ENCODE assay signal across 21 mouse cellular contexts in genomic region chr3:97242629-97243167, GRCm38 (mm10). TPM values are rescaled to one million over a fixed set of nuclear protein-coding genes. Genes with fewer than 3 reads are reported as not detected.
A peak's percentile ranks its signal among the peaks of the same experiment; 100 is the strongest.
DNase-seq lines count a peak whose midpoint lies in the region; ATAC-seq lines count a peak whose summit lies in the region.
"Had no signal": no experiment of that assay in that cellular context is flagged by ENCODE, and none has a peak within 500 bp of the region (broad histone marks: within the 10 kb centered on the region; RNA-seq: fewer than 3 reads in every experiment).

No protein-coding gene starts in this region.

- ATAC-seq in hindbrain, embryonic 12.5 days (ENCODE audit: low FRiP score), result no peak
- ATAC-seq in neural tube, embryonic 15.5 days (ENCODE audit: low FRiP score), result no peak
- ATAC-seq in intestine, embryonic 14.5 days (replicated peaks; ENCODE audit: low FRiP score, low TSS enrichment, low read depth), result no peak

- WGBS in hindbrain, embryonic 10.5 days, result 51% methylated on average over 10 of the region's 10 CpGs
- WGBS in hindbrain, embryonic 12.5 days, result 42% methylated on average over 10 of the region's 10 CpGs
- 19% methylated on average over 10 of the region's 10 CpGs for WGBS in neural tube, embryonic 15.5 days
- WGBS in intestine, embryonic 14.5 days, result 49% methylated on average over 10 of the region's 10 CpGs

- no peak overlapping the region for H3K4me2 ChIP-seq in hindbrain, embryonic 12.5 days (replicated peaks)
- no peak overlapping the region for H3K4me2 ChIP-seq in neural tube, embryonic 15.5 days
- H3K4me2 ChIP-seq in intestine, embryonic 14.5 days (ENCODE audit: low read length), result no peak overlapping the region
- H3K4me2 ChIP-seq: heart, embryonic 15.5 days; hindbrain, embryonic 15.5 days; limb, embryonic 13.5 days; liver, embryonic 15.5 days; midbrain, embryonic 12.5 days had no signal

- no peak for DNase-seq in hindbrain, embryonic 10.5 days (ENCODE audit: low spot score)
- DNase-seq in neural tube, embryonic 10.5 days (ENCODE audit: extremely low spot score, low spot score), result no peak
- DNase-seq in intestine, embryonic 14.5 days (ENCODE audit: low spot score), result no peak
- peak; percentile 18 for DNase-seq in testis, postnatal 10 days (ENCODE audit: low spot score)
- no peak for DNase-seq in cerebellum, postnatal 4 days (ENCODE audit: low spot score in 2 of 2)
- DNase-seq: adrenal gland, postnatal 10 days; cerebellum, adult 8-10 months; heart, adult 18-20 months; kidney, adult 9 months; lung, postnatal 14 days; right cerebral cortex, postnatal 25 days; thymus, postnatal 25 days had no signal

- H3K27ac ChIP-seq in hindbrain, embryonic 10.5 days, result peak overlapping the region; percentile 50; the same call in 1 of the 2 replicates
- H3K27ac ChIP-seq in hindbrain, embryonic 12.5 days, result no peak overlapping the region; the same call in 1 of the 2 replicates
- 0 out of 2 replicates have a peak overlapping the region, but pooled peaks have one; percentile 8 for H3K27ac ChIP-seq in neural tube, embryonic 15.5 days (replicated peaks)
- H3K27ac ChIP-seq in intestine, embryonic 14.5 days (ENCODE audit: low read depth), result 0 out of 2 replicates have a peak overlapping the region, but pooled peaks have one; percentile 5
- H3K27ac ChIP-seq: heart, embryonic 15.5 days; hindbrain, embryonic 15.5 days; left cerebral cortex, adult 2 months; limb, embryonic 13.5 days; liver, embryonic 15.5 days; midbrain, embryonic 12.5 days had no signal

- no peak overlapping the region for H3K9ac ChIP-seq in hindbrain, embryonic 12.5 days
- H3K9ac ChIP-seq in neural tube, embryonic 15.5 days (replicated peaks), result no peak overlapping the region
- no peak overlapping the region for H3K9ac ChIP-seq in intestine, embryonic 14.5 days (ENCODE audit: low read length)
- H3K9ac ChIP-seq: heart, embryonic 15.5 days; hindbrain, embryonic 15.5 days; limb, embryonic 13.5 days; liver, embryonic 15.5 days; midbrain, embryonic 12.5 days had no signal

- no peak overlapping the region for H3K4me3 ChIP-seq in hindbrain, embryonic 10.5 days
- H3K4me3 ChIP-seq in hindbrain, embryonic 12.5 days, result no peak overlapping the region
- H3K4me3 ChIP-seq in neural tube, embryonic 15.5 days (replicated peaks), result no peak overlapping the region
- H3K4me3 ChIP-seq in intestine, embryonic 14.5 days (ENCODE audit: low read depth, low read length), result no peak overlapping the region
- H3K4me3 ChIP-seq: heart, embryonic 15.5 days; hindbrain, embryonic 15.5 days; left cerebral cortex, adult 2 months; limb, embryonic 13.5 days; liver, embryonic 15.5 days; midbrain, embryonic 12.5 days had no signal

- peaks cover 3% of the 10 kb centered on the region; the same call in 1 of the 2 replicates for H3K36me3 ChIP-seq in hindbrain, embryonic 10.5 days
- H3K36me3 ChIP-seq in hindbrain, embryonic 12.5 days, result no peaks in the 10 kb centered on the region
- H3K36me3 ChIP-seq in neural tube, embryonic 15.5 days, result no peaks in the 10 kb centered on the region
- H3K36me3 ChIP-seq in intestine, embryonic 14.5 days (ENCODE audit: control insufficient read depth, insufficient read depth, low read length), result no peaks in the 10 kb centered on the region
- H3K36me3 ChIP-seq: G1E; heart, embryonic 15.5 days; hindbrain, embryonic 15.5 days; limb, embryonic 13.5 days; liver, embryonic 15.5 days; midbrain, embryonic 12.5 days had no signal

- H3K27me3 ChIP-seq in hindbrain, embryonic 10.5 days (ENCODE audit: insufficient read depth, poor library complexity, severe bottlenecking), result no peaks in the 10 kb centered on the region
- H3K27me3 ChIP-seq in hindbrain, embryonic 12.5 days, result no peaks in the 10 kb centered on the region
- H3K27me3 ChIP-seq in neural tube, embryonic 15.5 days (replicated peaks), result no peaks in the 10 kb centered on the region
- no peaks in the 10 kb centered on the region for H3K27me3 ChIP-seq in intestine, embryonic 14.5 days (replicated peaks; ENCODE audit: control insufficient read depth, insufficient read depth, low read length)
- H3K27me3 ChIP-seq: heart, embryonic 15.5 days; hindbrain, embryonic 15.5 days; limb, embryonic 13.5 days; liver, embryonic 15.5 days; midbrain, embryonic 12.5 days had no signal

- no peaks in the 10 kb centered on the region for H3K9me3 ChIP-seq in hindbrain, embryonic 10.5 days
- H3K9me3 ChIP-seq in hindbrain, embryonic 12.5 days (replicated peaks), result no peaks in the 10 kb centered on the region
- no peaks in the 10 kb centered on the region for H3K9me3 ChIP-seq in neural tube, embryonic 15.5 days (replicated peaks)
- no peaks in the 10 kb centered on the region for H3K9me3 ChIP-seq in intestine, embryonic 14.5 days (ENCODE audit: control insufficient read depth, low read length)
- H3K9me3 ChIP-seq: G1E; heart, embryonic 15.5 days; hindbrain, embryonic 15.5 days; limb, embryonic 13.5 days; liver, embryonic 15.5 days; midbrain, embryonic 12.5 days had no signal

- peaks cover 18% of the 10 kb centered on the region for H3K4me1 ChIP-seq in hindbrain, embryonic 10.5 days (replicated peaks)
- H3K4me1 ChIP-seq in hindbrain, embryonic 12.5 days, result peaks cover 14% of the 10 kb centered on the region
- peaks cover 23% of the 10 kb centered on the region for H3K4me1 ChIP-seq in neural tube, embryonic 15.5 days
- H3K4me1 ChIP-seq in intestine, embryonic 14.5 days (replicated peaks; ENCODE audit: control insufficient read depth, insufficient read depth, low read length), result no peaks in the 10 kb centered on the region
- H3K4me1 ChIP-seq: liver, embryonic 15.5 days had no signal

RNA-seq across cellular contexts. Expression of gene Bcl9, which starts 55.0 kb away (rescaled TPM):
- polyA plus RNA-seq in hindbrain, embryonic 10.5 days (2016; fragmentation: Nextera tagmentation; extraction: Ambion mirVana), result 52.3 and 71.6 TPM in 2 replicates
- 72.8 and 82.3 TPM in 2 replicates for polyA plus RNA-seq in hindbrain, embryonic 12.5 days (2016; fragmentation: Nextera tagmentation; extraction: Ambion mirVana)
- 64.6 and 64.9 TPM in 2 replicates for polyA plus RNA-seq in neural tube, embryonic 15.5 days (2015; fragmentation: Nextera tagmentation; extraction: Ambion mirVana)
- 49.1 and 50.3 TPM in 2 replicates for polyA plus RNA-seq in intestine, embryonic 14.5 days (2014; fragmentation: Nextera tagmentation; extraction: Ambion mirVana)
